Mouse (Mus musculus) forebrain, embryonic 15.5 days (tissue): ENCODE data around the gene Cep85l. TPM values are rescaled to one million over a fixed set of nuclear protein-coding genes. Genes with fewer than 3 reads are reported as not detected.

Experiments
- ATAC-seq: fragments of 200-750 bp; cut with Nextera tagmentation; replicated peaks from 2 replicates; pipeline ENCODE4 v1.8.0; 2017; ENCODE audit warnings: mild to moderate bottlenecking, moderate TSS enrichment, moderate library complexity
- H3K27ac ChIP-seq: fragments of 300-500 bp; sonication (generic); replicated peaks from 2 replicates; pipeline ENCODE4 v1.5.1; 2015; ENCODE audit warnings: mild to moderate bottlenecking, inconsistent platforms
- H3K27me3 ChIP-seq: fragments of 300-500 bp; sonication (generic); 2 replicates; pipeline ENCODE4 v1.6.1; 2015; ENCODE audit warnings: inconsistent platforms
- H3K36me3 ChIP-seq: fragments of 300-500 bp; sonication (generic); 2 replicates; pipeline ENCODE4 v1.6.1; 2015; ENCODE audit warnings: mild to moderate bottlenecking, inconsistent platforms
- H3K4me1 ChIP-seq: fragments of 300-500 bp; sonication (generic); 2 replicates; pipeline ENCODE4 v1.6.1; 2015; ENCODE audit warnings: inconsistent platforms
- H3K4me2 ChIP-seq: fragments of 300-500 bp; sonication (generic); replicated peaks from 2 replicates; pipeline ENCODE4 v1.6.1; 2015; ENCODE audit warnings: mild to moderate bottlenecking, inconsistent platforms
- H3K4me3 ChIP-seq: fragments of 300-500 bp; sonication (generic); 2 replicates; pipeline ENCODE4 v1.5.1; 2015; ENCODE audit warnings: mild to moderate bottlenecking, inconsistent platforms
- H3K9ac ChIP-seq: fragments of 300-500 bp; sonication (generic); replicated peaks from 2 replicates; pipeline ENCODE4 v1.6.1; 2015; ENCODE audit warnings: mild to moderate bottlenecking, inconsistent platforms
- H3K9me3 ChIP-seq: fragments of 300-500 bp; sonication (generic); 2 replicates; pipeline ENCODE4 v1.6.1; 2016; ENCODE audit warnings: inconsistent platforms
- WGBS: fragments of 180-500 bp; shearing (Covaris S2); methylation state at CpG from one replicate; pipeline ENCODE4 v1.1.7; 2015; ENCODE audit warnings: mixed read lengths; 5-methylcytosine and 5-hydroxymethylcytosine counted together
- polyA plus RNA-seq: library from polyadenylated mRNA; unstranded; fragments of >200 nt; fragmentation: Nextera tagmentation; extraction: Ambion mirVana; gene quantifications from 2 replicates; pipeline ENCODE4 v1.2.1, GENCODE M21; 2015

Cep85l gene
- polyA plus RNA-seq, 1 experiment from 2014 or later, result 10.1 TPM

DNA sequence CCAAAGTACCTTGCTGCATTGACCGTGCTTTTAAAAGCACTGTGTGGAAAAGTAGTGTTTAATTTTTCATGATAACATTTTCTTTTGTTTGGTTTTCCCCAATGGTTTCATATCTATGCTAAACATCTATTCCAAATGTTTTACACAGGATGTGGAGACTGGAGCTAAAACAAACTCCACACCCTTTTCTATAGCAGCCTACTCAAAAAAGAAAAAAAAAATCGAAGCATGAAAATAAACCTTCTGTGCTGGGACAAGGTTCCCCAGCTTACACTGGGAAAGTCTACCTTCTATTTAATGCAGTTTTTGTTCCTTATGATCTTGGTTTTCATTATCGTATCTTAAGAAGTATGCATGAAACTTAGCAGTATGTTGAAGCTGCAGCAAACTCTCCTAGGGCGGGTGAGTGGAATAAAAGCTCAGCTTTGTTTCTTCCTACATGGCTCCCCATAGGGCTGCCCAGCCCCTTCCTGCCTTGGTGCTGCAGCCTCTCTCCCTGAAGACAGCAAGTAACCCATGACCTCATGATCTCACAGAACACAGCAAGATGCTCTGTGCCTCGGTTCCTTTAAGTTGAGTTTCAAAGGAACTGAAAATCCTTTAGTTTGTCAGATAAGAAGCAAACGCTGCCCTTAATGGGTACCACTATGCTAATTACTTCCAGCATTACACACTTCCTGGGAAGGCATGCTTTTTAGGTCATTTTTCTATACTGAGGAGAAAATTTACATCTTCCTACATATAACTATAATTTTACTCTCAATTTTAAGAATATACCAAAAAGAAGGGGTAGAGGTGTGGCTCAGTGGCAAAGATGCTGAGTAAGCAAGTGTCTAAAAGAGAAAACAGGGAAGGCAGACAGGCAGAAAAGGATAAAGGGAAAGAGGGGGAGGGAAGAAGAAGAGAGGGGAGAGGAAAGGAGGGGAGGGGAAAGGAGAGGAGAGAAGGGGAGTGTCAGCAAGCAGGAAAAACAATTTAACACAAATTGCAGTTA is 34.6 kb upstream of the Cep85l start:
- Histone ChIP-seq H3K4me3 (no peak overlapping the region), H3K9me3 (no peaks in the 10 kb centered on the region), H3K27me3 (no peaks in the 10 kb centered on the region), H3K4me1 (0 out of 2 replicates have a peak, but pooled peaks cover 4% of the 10 kb centered on the region), H3K9ac (no peak overlapping the region), H3K36me3 (no peaks in the 10 kb centered on the region), H3K4me2 (no peak overlapping the region), H3K27ac (no peak overlapping the region)
- WGBS, result 33% methylated on average over 6 of the region's 6 CpGs
- 0 out of 2 replicates have a peak, but pooled peaks have one; percentile 29 for ATAC-seq

GRCm38 (mm10) chr10:53412936-53413335 is 33.2 kb upstream of the Cep85l start:
- H3K4me1 ChIP-seq, result 0 out of 2 replicates have a peak, but pooled peaks cover 4% of the 10 kb centered on the region

GRCm38 (mm10) chr10:53412165-53412564 is 32.4 kb upstream of the Cep85l start:
- ATAC-seq, result no peak
- Histone ChIP-seq H3K9ac (no peak overlapping the region), H3K9me3 (no peaks in the 10 kb centered on the region), H3K27ac (no peak overlapping the region), H3K27me3 (no peaks in the 10 kb centered on the region), H3K4me3 (no peak overlapping the region), H3K36me3 (no peaks in the 10 kb centered on the region), H3K4me2 (no peak overlapping the region), H3K4me1 (0 out of 2 replicates have a peak, but pooled peaks cover 4% of the 10 kb centered on the region)
- 91% methylated on average over 2 of the region's 2 CpGs for WGBS

More at GRCm38 (mm10) chr10:53412936-53413335, 33.2 kb upstream of the Cep85l start:
- H3K9ac ChIP-seq, result no peak overlapping the region
- 89% methylated on average over 3 of the region's 3 CpGs for WGBS
- no peaks in the 10 kb centered on the region for H3K27me3 ChIP-seq
- H3K4me3 ChIP-seq, result no peak overlapping the region
- no peak overlapping the region for H3K27ac ChIP-seq
- H3K9me3 ChIP-seq, result no peaks in the 10 kb centered on the region
- H3K36me3 ChIP-seq, result no peaks in the 10 kb centered on the region
- ATAC-seq, result no peak
- H3K4me2 ChIP-seq, result no peak overlapping the region

DNA sequence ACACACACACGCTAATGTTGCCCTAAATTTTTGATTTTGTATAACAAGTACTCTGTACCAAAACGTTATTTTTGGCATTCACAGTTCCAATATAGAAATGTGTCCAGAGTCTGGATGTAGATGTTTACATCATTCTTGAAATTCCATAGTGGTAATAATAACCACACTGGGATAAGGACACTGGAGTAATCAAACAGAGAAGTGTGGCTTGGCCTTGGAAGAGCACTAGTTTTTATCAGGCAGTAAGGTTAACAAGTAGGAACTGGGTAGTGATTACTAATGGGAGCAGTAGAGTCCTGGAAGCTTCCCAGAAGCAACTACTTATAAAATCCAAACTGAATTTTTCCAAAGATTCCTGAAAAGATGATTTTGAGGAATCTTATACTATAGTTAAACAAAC is 31.1 kb upstream of the Cep85l start:
- H3K27ac ChIP-seq, result no peak overlapping the region
- H3K4me2 ChIP-seq, result no peak overlapping the region
- H3K9ac ChIP-seq, result no peak overlapping the region
- no peaks in the 10 kb centered on the region for H3K27me3 ChIP-seq
- ATAC-seq, result no peak
- H3K36me3 ChIP-seq, result no peaks in the 10 kb centered on the region
- 0 out of 2 replicates have a peak, but pooled peaks cover 4% of the 10 kb centered on the region for H3K4me1 ChIP-seq
- H3K9me3 ChIP-seq, result no peaks in the 10 kb centered on the region
- WGBS, result 85% methylated on average over 2 of the region's 2 CpGs
- no peak overlapping the region for H3K4me3 ChIP-seq

- H3K9me3 ChIP-seq, result no peaks in the 10 kb centered on the region
- no peak overlapping the region for H3K9ac ChIP-seq
- H3K27ac ChIP-seq, result no peak overlapping the region
- H3K36me3 ChIP-seq, result no peaks in the 10 kb centered on the region
- WGBS, result 88% methylated on average over 4 of the region's 4 CpGs
- no peak for ATAC-seq
- H3K4me1 ChIP-seq, result no peaks in the 10 kb centered on the region
- no peak overlapping the region for H3K4me2 ChIP-seq
- no peak overlapping the region for H3K4me3 ChIP-seq
- no peaks in the 10 kb centered on the region for H3K27me3 ChIP-seq
Observed at GRCm38 (mm10) chr10:53407422-53407821, 27.7 kb upstream of the Cep85l start.

GRCm38 (mm10) chr10:53406845-53407244 is 27.1 kb upstream of the Cep85l start:
- 89% methylated on average over 2 of the region's 2 CpGs for WGBS
- no peaks in the 10 kb centered on the region for H3K9me3 ChIP-seq
- H3K4me1 ChIP-seq, result no peaks in the 10 kb centered on the region

GRCm38 (mm10) chr10:53402293-53402692 is 22.5 kb upstream of the Cep85l start:
- no peak overlapping the region for H3K4me2 ChIP-seq
- H3K36me3 ChIP-seq, result no peaks in the 10 kb centered on the region
- H3K4me3 ChIP-seq, result no peak overlapping the region
- no peak overlapping the region for H3K27ac ChIP-seq
- no peak for ATAC-seq
- H3K9me3 ChIP-seq, result no peaks in the 10 kb centered on the region
- H3K9ac ChIP-seq, result no peak overlapping the region
- no peaks in the 10 kb centered on the region for H3K27me3 ChIP-seq
- H3K4me1 ChIP-seq, result peaks cover 17% of the 10 kb centered on the region

More at GRCm38 (mm10) chr10:53406845-53407244, 27.1 kb upstream of the Cep85l start:
- H3K9ac ChIP-seq, result no peak overlapping the region
- no peak for ATAC-seq
- no peaks in the 10 kb centered on the region for H3K27me3 ChIP-seq
- H3K4me3 ChIP-seq, result no peak overlapping the region
- H3K4me2 ChIP-seq, result no peak overlapping the region
- no peaks in the 10 kb centered on the region for H3K36me3 ChIP-seq
- no peak overlapping the region for H3K27ac ChIP-seq

DNA sequence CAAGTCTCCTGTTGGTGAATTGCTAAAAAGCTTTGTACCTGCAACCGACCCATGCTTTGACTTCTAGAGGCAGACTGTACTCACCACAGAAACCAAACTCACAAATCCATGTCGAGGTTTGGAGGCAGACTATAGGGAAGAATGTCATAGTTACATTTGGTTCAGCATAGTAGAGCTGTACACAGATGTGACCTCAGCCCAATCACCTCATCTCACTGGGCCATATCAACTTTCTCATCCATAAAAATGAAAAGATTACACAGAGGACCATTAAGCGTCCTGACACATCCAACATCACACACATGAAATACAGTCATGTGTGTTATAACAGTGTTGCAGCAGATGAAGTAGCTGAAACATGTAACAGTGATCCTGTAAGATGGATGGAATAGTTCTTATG is 19.3 kb upstream of the Cep85l start:
- Histone ChIP-seq H3K4me1 (peaks cover 17% of the 10 kb centered on the region), H3K4me2 (no peak overlapping the region), H3K9ac (no peak overlapping the region), H3K36me3 (no peaks in the 10 kb centered on the region), H3K4me3 (no peak overlapping the region), H3K9me3 (no peaks in the 10 kb centered on the region), H3K27me3 (no peaks in the 10 kb centered on the region), H3K27ac (peak overlapping the region; percentile 55; the same call in 1 of the 2 replicates)
- no peak for ATAC-seq
- WGBS, result 55% methylated on average over 3 of the region's 3 CpGs

GRCm38 (mm10) chr10:53398540-53398902 is 18.8 kb upstream of the Cep85l start:
- no peaks in the 10 kb centered on the region for H3K27me3 ChIP-seq
- no peak overlapping the region for H3K9ac ChIP-seq
- peaks cover 17% of the 10 kb centered on the region for H3K4me1 ChIP-seq
- peak overlapping the region; percentile 55; the same call in 1 of the 2 replicates for H3K27ac ChIP-seq
- ATAC-seq, result peak; percentile 62
- H3K4me3 ChIP-seq, result no peak overlapping the region
- no peaks in the 10 kb centered on the region for H3K36me3 ChIP-seq
- peak overlapping the region; percentile 28 for H3K4me2 ChIP-seq
- 5% methylated on average over 9 of the region's 9 CpGs for whole genome bisulfite sequencing
- no peaks in the 10 kb centered on the region for H3K9me3 ChIP-seq

DNA sequence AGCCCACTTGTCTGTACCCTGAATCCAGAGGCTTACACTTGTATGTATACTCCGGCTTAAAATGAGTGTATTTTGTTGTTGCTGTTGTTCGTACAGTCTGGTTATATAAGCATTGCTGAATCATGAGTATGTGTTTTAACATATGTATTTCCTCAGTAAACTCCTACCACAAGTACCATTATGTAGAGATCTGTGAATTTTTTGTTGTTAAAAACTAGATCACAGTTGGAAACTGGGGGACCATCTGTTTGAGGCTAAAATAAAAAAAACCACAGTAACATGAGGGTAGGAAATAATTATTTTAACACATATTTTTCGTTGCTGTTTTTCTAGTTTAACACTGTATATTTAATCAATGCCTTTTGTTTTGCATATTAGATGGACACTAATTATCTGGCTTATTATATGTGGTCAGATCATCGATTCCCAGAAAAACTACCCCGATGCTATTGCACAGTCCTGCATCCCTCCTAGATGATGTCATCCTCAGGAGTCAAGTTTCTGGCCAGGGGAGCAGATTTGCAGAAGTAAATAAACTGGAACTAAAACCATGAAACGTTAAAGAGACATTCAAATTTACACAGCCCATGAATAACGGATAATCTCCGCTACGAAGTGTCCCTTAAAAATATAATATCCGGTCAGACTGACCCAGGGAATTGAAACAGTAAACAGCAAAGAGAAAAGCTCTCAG is 18.2 kb upstream of the Cep85l start:
- Histone ChIP-seq H3K36me3 (no peaks in the 10 kb centered on the region), H3K4me1 (peaks cover 17% of the 10 kb centered on the region), H3K4me2 (peak overlapping the region; percentile 28), H3K9ac (no peak overlapping the region), H3K27me3 (no peaks in the 10 kb centered on the region), H3K27ac (peak overlapping the region; percentile 55), H3K4me3 (no peak overlapping the region), H3K9me3 (no peaks in the 10 kb centered on the region)
- ATAC-seq, result peak; percentile 61
- WGBS, result 52% methylated on average over 10 of the region's 10 CpGs

DNA sequence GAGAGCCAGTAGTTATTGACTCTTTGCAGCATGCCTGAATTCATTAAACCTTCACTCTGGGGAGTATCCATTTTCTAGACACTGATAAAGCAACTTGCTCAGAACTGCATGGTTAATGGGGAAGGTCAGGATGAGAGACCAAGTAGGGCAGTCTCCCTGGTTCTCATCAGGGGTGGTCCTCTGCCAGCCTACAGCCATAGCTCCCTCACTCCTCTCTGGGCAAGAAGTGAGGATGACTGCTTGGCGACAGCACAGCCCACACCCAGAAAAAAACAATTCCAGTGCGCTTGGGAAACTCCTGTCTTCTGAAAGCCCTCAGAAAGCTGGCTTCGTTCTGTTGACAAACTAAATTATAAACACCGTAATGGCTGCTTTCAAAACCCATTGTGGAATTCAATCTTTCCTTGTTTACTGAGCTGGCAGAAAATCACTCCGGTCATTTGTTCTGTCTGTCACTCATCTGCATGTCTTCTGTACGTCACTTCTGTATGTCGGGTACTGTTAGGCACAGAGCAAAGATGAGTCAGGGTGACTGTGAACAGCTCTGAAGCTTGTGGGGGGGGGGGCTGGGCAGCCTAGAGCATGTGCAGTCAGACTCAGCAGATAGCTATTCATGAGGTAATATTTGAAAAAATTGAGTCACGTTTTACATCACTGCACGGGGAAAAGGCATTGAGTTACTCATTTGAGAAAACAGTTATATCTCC is 15.3 kb upstream of the Cep85l start:
- Histone ChIP-seq H3K9ac (no peak overlapping the region), H3K9me3 (no peaks in the 10 kb centered on the region), H3K36me3 (no peaks in the 10 kb centered on the region), H3K27ac (no peak overlapping the region), H3K4me3 (no peak overlapping the region), H3K4me1 (peaks cover 17% of the 10 kb centered on the region), H3K4me2 (no peak overlapping the region), H3K27me3 (no peaks in the 10 kb centered on the region)
- WGBS, result 71% methylated on average over 9 of the region's 9 CpGs
- ATAC-seq, result no peak
